Mouse (Mus musculus) small intestine, adult 2 months (tissue): ENCODE measurements around the gene Phykpl.

ENCODE experiments used
- CTCF ChIP-seq: fragments of 200-500 bp; IDR thresholded peaks from 2 replicates; pipeline ENCODE4 v1.5.1; 2012; ENCODE audit warnings: low read depth, mild to moderate bottlenecking, control low read depth, inconsistent platforms, low read length, moderate library complexity, mixed read lengths; ENCODE audit not compliant: insufficient replicate concordance, insufficient read length; ENCODE audit errors: extremely low read depth
- POLR2A ChIP-seq: fragments of 200-500 bp; IDR thresholded peaks from 2 replicates; pipeline ENCODE4 v1.6.1; 2012; ENCODE audit warnings: low read depth, mild to moderate bottlenecking, control low read depth, inconsistent platforms, low read length, moderate library complexity

DNA sequence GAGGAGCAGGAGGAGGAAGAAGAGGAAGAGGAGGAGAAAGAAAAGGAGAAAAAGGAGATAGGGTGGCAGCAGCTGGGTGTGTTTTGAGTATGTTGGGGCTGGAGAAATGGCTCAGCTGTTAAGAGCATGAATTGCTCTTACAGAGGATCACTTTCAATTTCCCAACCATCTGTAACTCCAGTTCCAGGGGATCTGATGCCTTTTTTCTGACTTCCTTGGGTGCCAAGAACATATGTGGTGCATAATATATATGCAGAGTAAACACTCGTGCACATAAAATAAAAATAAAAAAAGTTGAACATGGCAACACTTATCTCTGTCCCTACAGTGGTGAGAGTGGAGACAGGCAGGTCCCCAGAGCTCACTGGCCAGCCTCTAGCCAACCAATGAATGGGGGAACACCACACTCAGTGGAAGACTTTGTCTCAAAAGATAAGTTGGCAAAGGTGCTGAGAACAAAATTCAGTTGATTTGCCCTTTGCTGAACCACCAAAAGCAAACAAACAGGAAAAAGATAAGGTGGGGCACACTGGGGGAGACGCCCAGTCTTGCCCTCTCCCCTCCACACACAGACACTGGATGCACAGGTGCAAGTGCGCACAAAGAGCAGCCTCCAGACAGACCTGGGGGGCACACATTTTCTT lies 24.8 kb downstream of the Phykpl start:
- TF ChIP-seq POLR2A (no peak), CTCF (no peak)
